In genomic region chr5:146793630-146794083, GRCm38 (mm10) we compare ENCODE assay signal across 8 mouse cellular contexts. TPM values are rescaled to one million over a fixed set of nuclear protein-coding genes. Genes with fewer than 3 reads are reported as not detected.
DNase-seq lines count a peak whose midpoint lies in the region; ATAC-seq and TF ChIP-seq lines count a peak whose summit lies in the region.

No protein-coding gene starts in this region.

- WGBS in heart, embryonic 16.5 days, result 4% methylated on average over 18 of the region's 18 CpGs
- WGBS in hindbrain, embryonic 11.5 days, result 11% methylated on average over 18 of the region's 18 CpGs
- WGBS in midbrain, embryonic 12.5 days, result 13% methylated on average over 18 of the region's 18 CpGs

- no peaks in the 10 kb centered on the region for H3K36me3 ChIP-seq in heart, embryonic 16.5 days (ENCODE audit: control insufficient read depth, insufficient read depth)
- H3K36me3 ChIP-seq in G1E (replicated peaks), result peaks cover 25% of the 10 kb centered on the region
- no peaks in the 10 kb centered on the region for H3K36me3 ChIP-seq in hindbrain, embryonic 11.5 days (ENCODE audit: control insufficient read depth, insufficient read depth, low read length)
- no peaks in the 10 kb centered on the region for H3K36me3 ChIP-seq in midbrain, embryonic 12.5 days

- intact Hi-C loops in heart, postnatal 25 days (cut with DNase I), result loop anchor here (5.0 kb wide), 1 partner anchor 41 kb away; no protein-coding TSS in a partner anchor

- H3K27ac ChIP-seq in heart, embryonic 16.5 days (ENCODE audit: low read length), result peak overlapping the region; percentile 88
- H3K27ac ChIP-seq in hindbrain, embryonic 11.5 days (ENCODE audit: low read depth, low read length), result peak overlapping the region; percentile 84; the same call in 1 of the 2 replicates
- peak overlapping the region; percentile 94 for H3K27ac ChIP-seq in midbrain, embryonic 12.5 days (replicated peaks)

- no peak for ATAC-seq in heart, embryonic 16.5 days (replicated peaks; ENCODE audit: extremely low read depth, insufficient read depth, low FRiP score)
- no peak for ATAC-seq in G1E (ENCODE audit: extremely low read depth, insufficient number of reproducible peaks, low FRiP score, poor library complexity, severe bottlenecking)
- no peak for ATAC-seq in hindbrain, embryonic 11.5 days (ENCODE audit: low FRiP score)
- no peak for ATAC-seq in midbrain, embryonic 12.5 days (ENCODE audit: low FRiP score, low read depth)

- peak overlapping the region; percentile 89 for H3K4me3 ChIP-seq in heart, embryonic 16.5 days (ENCODE audit: low read length)
- H3K4me3 ChIP-seq in G1E (ENCODE audit: low read depth, low read length), result peak overlapping the region; percentile 84
- H3K4me3 ChIP-seq in hindbrain, embryonic 11.5 days (ENCODE audit: low read depth, low read length), result peak overlapping the region; percentile 81
- H3K4me3 ChIP-seq in midbrain, embryonic 12.5 days, result peak overlapping the region; percentile 95

- H3K9me3 ChIP-seq in heart, embryonic 16.5 days (replicated peaks; ENCODE audit: control insufficient read depth, low read length), result no peaks in the 10 kb centered on the region
- H3K9me3 ChIP-seq in G1E (replicated peaks), result no peaks in the 10 kb centered on the region
- H3K9me3 ChIP-seq in hindbrain, embryonic 11.5 days (ENCODE audit: control insufficient read depth, low read length), result no peaks in the 10 kb centered on the region
- no peaks in the 10 kb centered on the region for H3K9me3 ChIP-seq in midbrain, embryonic 12.5 days

- H3K4me2 ChIP-seq in heart, embryonic 16.5 days (ENCODE audit: low read depth, low read length), result peak overlapping the region; percentile 80
- peak overlapping the region; percentile 65 for H3K4me2 ChIP-seq in hindbrain, embryonic 11.5 days (replicated peaks; ENCODE audit: low read depth, low read length)
- H3K4me2 ChIP-seq in midbrain, embryonic 12.5 days (replicated peaks), result peak overlapping the region; percentile 84

- peak overlapping the region; percentile 93 for H3K9ac ChIP-seq in heart, embryonic 16.5 days (ENCODE audit: low read length)
- H3K9ac ChIP-seq in hindbrain, embryonic 11.5 days (ENCODE audit: low read depth, low read length), result peak overlapping the region; percentile 83
- H3K9ac ChIP-seq in midbrain, embryonic 12.5 days (replicated peaks), result peak overlapping the region; percentile 94

- DNase-seq in heart, postnatal 25 days (ENCODE audit: low spot score), result no peak
- no peak for DNase-seq in G1E (ENCODE audit: low spot score)
- peak; percentile 5 for DNase-seq in hindbrain, embryonic 11.5 days (ENCODE audit: low spot score)
- no peak for DNase-seq in urinary bladder, postnatal 25 days (ENCODE audit: low spot score)
- no peak for DNase-seq in adrenal gland, postnatal 25 days
- no peak for DNase-seq in spleen, postnatal 14 days (ENCODE audit: low spot score in 2 of 2)

- H3K4me1 ChIP-seq in heart, embryonic 16.5 days (ENCODE audit: control insufficient read depth, insufficient read depth, low read length), result peaks cover 23% of the 10 kb centered on the region
- H3K4me1 ChIP-seq in G1E (ENCODE audit: insufficient read depth, low read depth, low read length), result peaks cover 46% of the 10 kb centered on the region
- H3K4me1 ChIP-seq in hindbrain, embryonic 11.5 days (replicated peaks; ENCODE audit: control insufficient read depth, insufficient read depth, low read length), result no peaks in the 10 kb centered on the region
- peaks cover 30% of the 10 kb centered on the region for H3K4me1 ChIP-seq in midbrain, embryonic 12.5 days

- H3K27me3 ChIP-seq in heart, embryonic 16.5 days (ENCODE audit: control insufficient read depth, insufficient read depth, low read length), result no peaks in the 10 kb centered on the region
- H3K27me3 ChIP-seq in G1E (ENCODE audit: insufficient read depth, low read length), result peaks cover 5% of the 10 kb centered on the region
- H3K27me3 ChIP-seq in hindbrain, embryonic 11.5 days (ENCODE audit: control insufficient read depth, insufficient read depth, low read length), result no peaks in the 10 kb centered on the region
- H3K27me3 ChIP-seq in midbrain, embryonic 12.5 days, result no peaks in the 10 kb centered on the region

- no peak for TF ChIP-seq CTCF in G1E (IDR thresholded peaks at IDR 0.05; ENCODE audit: low read depth, low read length)

RNA-seq across cellular contexts. Expression of gene Usp12, which starts 1.1 kb away (rescaled TPM):
- polyA plus RNA-seq in heart, embryonic 16.5 days (2015; fragmentation: Nextera tagmentation; extraction: Ambion mirVana), result 10.1 and 11.0 TPM in 2 replicates
- total RNA-seq in heart, postnatal 25 days (2021), result 10 to 100 TPM; 15.3 to 16.6 TPM
- total RNA-seq in G1E (2014; fragmentation: Nextera tagmentation) (24.1 and 28.8 TPM in 2 replicates), G1E (2017) (24.0 and 27.7 TPM in 2 replicates)
- 6.7 and 9.1 TPM in 2 replicates for polyA plus RNA-seq in G1E (2012)
- 11.6 and 12.6 TPM in 2 replicates for polyA plus RNA-seq in hindbrain, embryonic 11.5 days (2014; fragmentation: Nextera tagmentation; extraction: Ambion mirVana)
- 18.2 and 19.8 TPM in 2 replicates for polyA plus RNA-seq in midbrain, embryonic 12.5 days (2016; fragmentation: Nextera tagmentation; extraction: Ambion mirVana)
- 29.6 and 33.4 TPM in 2 replicates for total RNA-seq in adrenal gland, postnatal 25 days (2021)

RNA-seq across cellular contexts. Expression of gene Rpl21, which starts 39.0 kb away (rescaled TPM):
- 279 and 290 TPM in 2 replicates for polyA plus RNA-seq in heart, embryonic 16.5 days (2015; fragmentation: Nextera tagmentation; extraction: Ambion mirVana)
- 100 to 1,000 TPM; 120 to 125 TPM for total RNA-seq in heart, postnatal 25 days (2021)
- total RNA-seq in G1E (2014; fragmentation: Nextera tagmentation) (2,344 and 2,765 TPM in 2 replicates), G1E (2017) (1,460 and 1,729 TPM in 2 replicates)
- polyA plus RNA-seq in G1E (2012), result 302 and 388 TPM in 2 replicates
- polyA plus RNA-seq in hindbrain, embryonic 11.5 days (2014; fragmentation: Nextera tagmentation; extraction: Ambion mirVana), result 508 and 515 TPM in 2 replicates
- 401 and 415 TPM in 2 replicates for polyA plus RNA-seq in midbrain, embryonic 12.5 days (2016; fragmentation: Nextera tagmentation; extraction: Ambion mirVana)
- 282 and 375 TPM in 2 replicates for total RNA-seq in adrenal gland, postnatal 25 days (2021)

RNA-seq across cellular contexts. Expression of gene Rasl11a, which starts 51.2 kb away (rescaled TPM):
- polyA plus RNA-seq in heart, embryonic 16.5 days (2015; fragmentation: Nextera tagmentation; extraction: Ambion mirVana), result 11.7 and 12.1 TPM in 2 replicates
- total RNA-seq in heart, postnatal 25 days (2021), result 1 to 10 TPM; 2.2 to 3.9 TPM
- 19.7 and 24.1 TPM in 2 replicates for total RNA-seq in G1E (2014; fragmentation: Nextera tagmentation)
- 126 and 139 TPM in 2 replicates for total RNA-seq in G1E (2017)
- polyA plus RNA-seq in G1E (2012), result 86.7 and 87.5 TPM in 2 replicates
- 18.8 and 19.0 TPM in 2 replicates for polyA plus RNA-seq in hindbrain, embryonic 11.5 days (2014; fragmentation: Nextera tagmentation; extraction: Ambion mirVana)
- 22.5 and 22.6 TPM in 2 replicates for polyA plus RNA-seq in midbrain, embryonic 12.5 days (2016; fragmentation: Nextera tagmentation; extraction: Ambion mirVana)
- 5.6 and 9.5 TPM in 2 replicates for total RNA-seq in adrenal gland, postnatal 25 days (2021)
